Mouse (Mus musculus): ENCODE data around the gene E130309D02Rik.

GRCm38 (mm10) chr5:143252791-143253185 lies 62.4 kb downstream of the E130309D02Rik start:
- TF ChIP-seq CTCF (IDR thresholded peaks at IDR 0.05) (no peak), EP300 (IDR thresholded peaks at IDR 0.05; ENCODE audit: insufficient read depth, low read depth, low read length) (no peak)

Measured in heart, adult 2 months (tissue).